Mouse (Mus musculus) splenic B cell, adult 2 months (primary cell): ENCODE measurements at regions not wholly inside any gene's neighbourhood (a gene's known extent, or its start where the extent isn't known, plus 50 kb on each side); places are given as distances from the start of the nearest gene placed in this dataset.

Source experiments
- DNase-seq: peaks from one replicate; pipeline ENCODE4 v3.0.0-alpha.2; 2011; ENCODE audit warnings: low read depth, low spot score
- H3K27me3 ChIP-seq: 2 replicates; pipeline ENCODE4 v1.6.1; 2012; ENCODE audit warnings: mild to moderate bottlenecking, low read length, moderate library complexity, mixed read lengths; ENCODE audit not compliant: control insufficient read depth, poor library complexity, insufficient read depth, severe bottlenecking
- H3K36me3 ChIP-seq: 2 replicates; pipeline ENCODE4 v1.6.1; 2012; ENCODE audit warnings: mild to moderate bottlenecking, low read length, moderate library complexity, mixed read lengths; ENCODE audit not compliant: control insufficient read depth, poor library complexity, insufficient read depth, severe bottlenecking

DNA sequence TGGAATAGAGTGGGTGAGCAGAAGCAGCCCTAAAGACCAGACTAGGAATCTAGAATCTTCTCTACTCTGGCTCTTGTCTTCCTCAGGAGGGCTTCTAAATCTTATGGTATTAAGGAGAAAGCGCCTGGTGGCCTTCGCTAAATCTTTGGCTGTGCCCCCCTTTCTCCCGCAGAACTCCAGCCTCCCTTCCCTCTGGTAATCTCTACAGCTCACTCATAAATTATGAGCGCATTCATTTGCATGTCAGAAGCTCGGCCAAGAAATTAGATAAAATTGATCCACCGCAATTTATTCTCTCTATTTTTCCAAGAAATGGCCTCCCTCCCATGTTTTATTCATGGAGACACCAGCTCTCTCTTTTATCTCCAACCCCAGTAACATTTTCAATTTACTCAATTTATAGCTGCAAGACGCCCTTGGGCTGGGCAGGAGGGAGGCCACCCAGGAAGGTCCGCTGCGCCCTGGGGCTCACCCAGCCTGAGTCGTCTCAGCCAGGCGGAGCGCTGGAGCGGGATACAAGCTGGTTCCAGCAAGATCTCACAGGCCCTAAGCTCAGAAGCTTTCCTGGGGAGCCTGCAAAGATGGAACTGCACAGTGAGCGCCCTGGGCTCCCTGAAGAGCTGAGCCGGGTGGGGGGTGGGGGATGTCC, 52.9 kb upstream of the Zfp423 start:
- H3K36me3 ChIP-seq: no peaks in the 10 kb centered on the region

GRCm38 (mm10) chr8:88010566-88010965, 51.2 kb upstream of the Zfp423 start:
- no peak for DNase-seq
- Histone ChIP-seq H3K27me3 (no peaks in the 10 kb centered on the region), H3K36me3 (no peaks in the 10 kb centered on the region)

More for the DNA sequence above, 52.9 kb upstream of the Zfp423 start:
- H3K27me3 ChIP-seq: no peaks in the 10 kb centered on the region
- DNase-seq: no peak

- no peak for DNase-seq
- H3K27me3 ChIP-seq: no peaks in the 10 kb centered on the region
- no peaks in the 10 kb centered on the region for H3K36me3 ChIP-seq
Observed at GRCm38 (mm10) chr8:88009878-88010277, 50.5 kb upstream of the Zfp423 start.
